Mouse (Mus musculus): Measurements from ENCODE around the gene Hikeshi.

Gene Hikeshi

GRCm38 (mm10) chr7:89912356-89912755 lies 28.6 kb downstream of the Hikeshi start:
- no peak for DNase-seq

GRCm38 (mm10) chr7:89909711-89910110 lies 31.3 kb downstream of the Hikeshi start:
- no peak for DNase-seq

- no peak for DNase-seq
Observed at GRCm38 (mm10) chr7:89908899-89909621, 31.9 kb downstream of the Hikeshi start.

- no peak for DNase-seq
Observed at GRCm38 (mm10) chr7:89908421-89908820, 32.6 kb downstream of the Hikeshi start.

GRCm38 (mm10) chr7:89907950-89908349 lies 33.1 kb downstream of the Hikeshi start:
- peak; percentile 42 for DNase-seq

- DNase-seq = no peak
Observed at GRCm38 (mm10) chr7:89903442-89904343, 37.3 kb downstream of the Hikeshi start, which contains the start of gene Ccdc81. Gene Ccdc81 (minus strand): TSS chr7:89903629.

GRCm38 (mm10) chr7:89903007-89903406 lies 38.0 kb downstream of the Hikeshi start:
- DNase-seq = no peak

- no peak for DNase-seq
Observed at GRCm38 (mm10) chr7:89891856-89892255, 49.1 kb downstream of the Hikeshi start.

- DNase-seq = no peak
Observed at GRCm38 (mm10) chr7:89891412-89891811, 49.6 kb downstream of the Hikeshi start.

GRCm38 (mm10) chr7:89884551-89884950 lies 56.5 kb downstream of the Hikeshi start:
- no peak for DNase-seq

- no peak for DNase-seq
Observed at GRCm38 (mm10) chr7:89879686-89880085, 61.3 kb downstream of the Hikeshi start.
